Mouse (Mus musculus) kidney, adult 2 months (tissue): Measurements from ENCODE around the gene Syne1. TPM values are rescaled to one million over a fixed set of nuclear protein-coding genes. Genes with fewer than 3 reads are reported as not detected.

Experiments used
- DNase-seq: peaks from one replicate; pipeline ENCODE4 v3.0.0; 2021
- H3K27ac ChIP-seq: fragments of 200-500 bp; 2 replicates; pipeline ENCODE4 v1.5.1; 2012; ENCODE audit warnings: low read depth, low read length, control low read depth, inconsistent platforms; ENCODE audit not compliant: insufficient read depth
- H3K27me3 ChIP-seq: fragments of 200-500 bp; replicated peaks from 2 replicates; pipeline ENCODE4 v1.6.1; 2012; ENCODE audit warnings: mild to moderate bottlenecking, moderate library complexity, low read length, inconsistent platforms; ENCODE audit not compliant: control insufficient read depth, insufficient read depth
- H3K36me3 ChIP-seq: fragments of 200-500 bp; 2 replicates; pipeline ENCODE4 v1.6.1; 2012; ENCODE audit warnings: mild to moderate bottlenecking, moderate library complexity, low read length, inconsistent platforms; ENCODE audit not compliant: control insufficient read depth, insufficient read depth
- H3K4me1 ChIP-seq: fragments of 200-500 bp; 2 replicates; pipeline ENCODE4 v1.6.1; 2011; ENCODE audit warnings: low read length; ENCODE audit not compliant: control insufficient read depth, insufficient read depth
- H3K4me3 ChIP-seq: fragments of 200-500 bp; 2 replicates; pipeline ENCODE4 v1.5.1; 2011; ENCODE audit warnings: mild to moderate bottlenecking, low read depth, low read length, control low read depth; ENCODE audit not compliant: insufficient read depth
- CTCF ChIP-seq: fragments of 200-500 bp; conservative IDR thresholded peaks from 2 replicates; pipeline ENCODE4 v1.5.1; 2011; ENCODE audit warnings: low read depth, mild to moderate bottlenecking, control low read depth, low read length, moderate library complexity, mixed read lengths; ENCODE audit not compliant: insufficient read depth, insufficient read length
- POLR2A ChIP-seq: fragments of 200-500 bp; IDR thresholded peaks from one replicate; pipeline ENCODE4 v1.6.1; 2011; ENCODE audit warnings: low read depth, low read length, control low read depth
- WGBS: fragments of 180-500 bp; shearing (Covaris S2); methylation state at CpG from one replicate; pipeline ENCODE4 v1.1.7; 2018; 5-methylcytosine and 5-hydroxymethylcytosine counted together
- polyA plus RNA-seq: library from polyadenylated mRNA; depleted of rRNA; stranded (reverse); fragments of >200 nt; gene quantifications from 2 replicates; pipeline ENCODE4 v1.2.3, GENCODE M21; 2012

Gene Syne1
- polyA plus RNA-seq, 1 experiment, result 10.2 TPM

- H3K4me1 ChIP-seq, result no peaks in the 10 kb centered on the region
- no peak for DNase-seq
- no peaks in the 10 kb centered on the region for H3K27me3 ChIP-seq
- H3K4me3 ChIP-seq, result no peak overlapping the region
- WGBS, result 61% methylated on average over 2 of the region's 2 CpGs
- H3K36me3 ChIP-seq, result no peaks in the 10 kb centered on the region
- TF ChIP-seq POLR2A, result no peak
- 0 out of 2 replicates have a peak, but pooled peaks have one; percentile 8 for TF ChIP-seq CTCF
- H3K27ac ChIP-seq, result no peak overlapping the region
Measured at GRCm38 (mm10) chr10:5573328-5573727, 22.0 kb upstream of the Syne1 start.

- Histone ChIP-seq H3K4me1 (no peaks in the 10 kb centered on the region), H3K27me3 (no peaks in the 10 kb centered on the region), H3K4me3 (no peak overlapping the region), H3K27ac (no peak overlapping the region), H3K36me3 (no peaks in the 10 kb centered on the region)
- 26% methylated on average over 5 of the region's 5 CpGs for WGBS
- no peak for DNase-seq
- TF ChIP-seq CTCF (no peak), POLR2A (no peak)
Measured at GRCm38 (mm10) chr10:5571332-5571731, 20.1 kb upstream of the Syne1 start.

DNA sequence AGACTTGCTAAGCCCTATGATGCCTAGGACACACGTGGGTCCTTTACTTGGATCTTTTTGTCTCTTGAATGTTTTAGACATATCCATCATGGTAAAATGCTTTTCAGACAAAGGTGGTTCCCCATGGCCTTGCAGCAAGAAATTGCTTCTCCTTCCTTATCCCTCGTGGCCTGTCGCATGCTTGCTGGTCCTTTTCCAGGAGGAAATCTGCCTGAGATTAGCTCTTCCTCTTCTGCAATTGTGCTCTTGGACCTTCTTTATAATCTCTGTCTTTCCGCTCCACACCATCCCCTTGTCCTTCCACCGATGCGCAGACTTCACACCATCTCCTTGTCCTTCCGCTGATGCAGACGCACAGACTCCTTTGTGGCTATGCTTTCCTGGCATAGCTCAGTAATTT is 18.8 kb upstream of the Syne1 start:
- Histone ChIP-seq H3K27ac (no peak overlapping the region), H3K27me3 (no peaks in the 10 kb centered on the region), H3K4me1 (no peaks in the 10 kb centered on the region), H3K4me3 (no peak overlapping the region), H3K36me3 (no peaks in the 10 kb centered on the region)
- DNase-seq, result no peak
- 83% methylated on average over 8 of the region's 8 CpGs for WGBS
- TF ChIP-seq POLR2A (no peak), CTCF (no peak)

- 88% methylated on average over 4 of the region's 4 CpGs for WGBS
- no peak overlapping the region for H3K4me3 ChIP-seq
- no peaks in the 10 kb centered on the region for H3K36me3 ChIP-seq
- DNase-seq, result no peak
- no peaks in the 10 kb centered on the region for H3K4me1 ChIP-seq
- H3K27ac ChIP-seq, result no peak overlapping the region
- H3K27me3 ChIP-seq, result no peaks in the 10 kb centered on the region
- TF ChIP-seq CTCF (no peak), POLR2A (no peak)
Measured at GRCm38 (mm10) chr10:5568991-5569390, 17.7 kb upstream of the Syne1 start.

DNA sequence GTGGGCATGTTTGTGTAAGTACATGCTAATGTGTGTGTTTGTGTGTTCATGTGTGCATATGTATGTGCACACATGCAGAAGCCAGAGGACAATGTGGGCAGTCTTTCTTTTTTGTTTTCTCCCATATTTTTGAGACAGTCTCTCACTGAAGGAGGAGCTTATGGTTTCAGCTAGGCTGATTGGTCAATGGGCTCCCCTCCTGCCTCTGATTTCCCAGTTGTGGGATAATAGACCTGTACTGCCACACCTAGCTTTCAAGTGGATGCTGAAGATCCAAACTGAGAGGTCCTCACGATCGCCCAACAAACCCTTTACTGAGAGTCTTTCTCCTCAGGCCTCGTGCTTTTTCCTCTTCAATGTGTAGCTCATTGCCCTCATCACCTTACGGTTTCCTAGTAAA is 10.4 kb upstream of the Syne1 start:
- Histone ChIP-seq H3K4me3 (no peak overlapping the region), H3K27me3 (no peaks in the 10 kb centered on the region), H3K36me3 (no peaks in the 10 kb centered on the region), H3K4me1 (no peaks in the 10 kb centered on the region), H3K27ac (no peak overlapping the region)
- no peak for DNase-seq
- no peak for TF ChIP-seq CTCF
- TF ChIP-seq POLR2A, result no peak
- 85% methylated on average over 4 of the region's 4 CpGs for whole genome bisulfite sequencing

GRCm38 (mm10) chr10:5560526-5560925 is 9.2 kb upstream of the Syne1 start:
- TF ChIP-seq CTCF, result no peak
- TF ChIP-seq POLR2A, result no peak

GRCm38 (mm10) chr10:5558808-5559207 is 7.5 kb upstream of the Syne1 start:
- TF ChIP-seq CTCF (no peak), POLR2A (no peak)
- H3K27ac ChIP-seq, result no peak overlapping the region

More at GRCm38 (mm10) chr10:5560526-5560925, 9.2 kb upstream of the Syne1 start:
- no peak for DNase-seq
- no peaks in the 10 kb centered on the region for H3K36me3 ChIP-seq
- H3K27me3 ChIP-seq, result no peaks in the 10 kb centered on the region
- no peaks in the 10 kb centered on the region for H3K4me1 ChIP-seq
- 78% methylated on average over 4 of the region's 4 CpGs for WGBS
- H3K27ac ChIP-seq, result no peak overlapping the region
- H3K4me3 ChIP-seq, result no peak overlapping the region

DNA sequence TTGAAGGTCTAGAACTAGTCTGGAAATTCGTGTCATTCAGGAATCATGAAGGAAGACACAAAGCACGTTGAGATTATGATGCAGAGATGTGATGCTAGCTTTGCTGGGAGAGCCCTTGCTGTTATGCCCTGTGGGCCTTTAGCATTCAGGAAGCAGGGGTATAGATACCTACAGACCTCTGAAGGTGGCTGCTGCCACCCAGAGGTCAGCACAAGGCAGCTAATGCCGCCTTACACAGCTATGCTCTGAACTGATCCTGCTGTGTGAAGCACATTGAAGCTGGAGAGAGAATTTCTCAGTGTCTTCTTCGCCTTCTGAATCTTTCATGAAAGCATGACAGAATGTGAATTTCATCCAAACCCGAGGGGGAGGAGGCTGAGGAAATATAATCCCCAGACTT is 3.7 kb upstream of the Syne1 start:
- no peak overlapping the region for H3K27ac ChIP-seq
- no peaks in the 10 kb centered on the region for H3K27me3 ChIP-seq
- H3K4me3 ChIP-seq, result no peak overlapping the region
- DNase-seq, result peak; percentile 8
- TF ChIP-seq POLR2A (no peak), CTCF (peak; percentile 50)
- no peaks in the 10 kb centered on the region for H3K36me3 ChIP-seq
- H3K4me1 ChIP-seq, result no peaks in the 10 kb centered on the region
- 32% methylated on average over 5 of the region's 5 CpGs for WGBS

More at GRCm38 (mm10) chr10:5558808-5559207, 7.5 kb upstream of the Syne1 start:
- no peak overlapping the region for H3K4me3 ChIP-seq
- no peaks in the 10 kb centered on the region for H3K36me3 ChIP-seq
- H3K4me1 ChIP-seq, result no peaks in the 10 kb centered on the region
- H3K27me3 ChIP-seq, result no peaks in the 10 kb centered on the region
- no peak for DNase-seq
